Mouse (Mus musculus): Measurements from ENCODE around the gene Saa4. TPM values are rescaled to one million over a fixed set of nuclear protein-coding genes. Genes with fewer than 3 reads are reported as not detected.

Gene Saa4
- polyA plus RNA-seq, 1 experiment from 2014 or later = 2.3 TPM

DNA sequence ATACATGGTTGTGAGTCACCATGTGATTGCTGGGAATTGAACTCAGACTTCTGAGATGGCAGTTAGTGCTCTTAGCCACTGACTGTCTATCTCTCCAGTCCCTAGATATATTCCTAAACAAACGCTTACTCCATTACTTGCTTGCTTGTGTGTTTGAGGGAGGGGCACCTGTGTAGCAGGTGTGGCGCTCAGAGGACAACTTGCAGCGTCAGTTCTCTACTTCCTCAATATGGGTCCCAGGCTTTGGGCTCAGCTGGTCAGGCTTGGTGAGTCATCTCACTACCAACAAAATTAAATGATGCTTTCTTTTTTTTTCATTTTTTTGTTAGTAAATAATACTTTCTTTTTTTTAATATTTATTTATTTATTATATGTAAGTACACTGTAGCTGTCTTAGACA, 54.0 kb downstream of the Saa4 start:
- Histone ChIP-seq H3K9ac (replicated peaks) (no peak overlapping the region), H3K27ac (ENCODE audit: low read depth) (no peak overlapping the region), H3K27me3 (ENCODE audit: insufficient read depth, low read length) (no peaks in the 10 kb centered on the region), H3K9me3 (ENCODE audit: low read length) (no peaks in the 10 kb centered on the region), H3K36me3 (replicated peaks; ENCODE audit: insufficient read depth, low read length) (no peaks in the 10 kb centered on the region), H3K4me3 (ENCODE audit: low read depth, low read length) (no peak overlapping the region), H3K4me1 (ENCODE audit: insufficient read depth) (no peaks in the 10 kb centered on the region; the same call in 1 of the 2 replicates), H3K4me2 (ENCODE audit: low read depth, low read length) (no peak overlapping the region)
- 62% methylated on average over 3 of the region's 3 CpGs for WGBS (ENCODE audit: insufficient replicate concordance)
- ATAC-seq = no peak
- no peak for TF ChIP-seq CTCF (IDR thresholded peaks at IDR 0.05; ENCODE audit: low read depth)
- TF ChIP-seq EP300 (IDR thresholded peaks at IDR 0.05; ENCODE audit: low read depth) = no peak
- no peak for DNase-seq

Other genes with a start within 250 kb of the Saa4 start
- 3.8 and 4.3 TPM in 2 replicates for gene Sergef, start 92.8 kb downstream of the Saa4 start, polyA plus RNA-seq (2015; fragmentation: Nextera tagmentation; extraction: Ambion mirVana)
- gene Tph1, start 60.1 kb downstream of the Saa4 start, polyA plus RNA-seq (2015; fragmentation: Nextera tagmentation; extraction: Ambion mirVana) = not detected in 2 replicates
- gene Saal1, start 21.9 kb downstream of the Saa4 start, polyA plus RNA-seq (2015; fragmentation: Nextera tagmentation; extraction: Ambion mirVana) = 6.5 and 6.9 TPM in 2 replicates
- gene Saa3, start 16.9 kb downstream of the Saa4 start, polyA plus RNA-seq (2015; fragmentation: Nextera tagmentation; extraction: Ambion mirVana) = 5.4 and 11.9 TPM in 2 replicates
- 0.38 and 0.63 TPM in 2 replicates for gene Saa1, start 10.4 kb upstream of the Saa4 start, polyA plus RNA-seq (2015; fragmentation: Nextera tagmentation; extraction: Ambion mirVana)
- gene Saa2, start 19.2 kb upstream of the Saa4 start, polyA plus RNA-seq (2015; fragmentation: Nextera tagmentation; extraction: Ambion mirVana) = 0.19 and 0.25 TPM in 2 replicates
- gene Hps5, start 63.5 kb upstream of the Saa4 start, polyA plus RNA-seq (2015; fragmentation: Nextera tagmentation; extraction: Ambion mirVana) = 3.3 and 3.6 TPM in 2 replicates
- gene Gtf2h1, start 63.5 kb upstream of the Saa4 start, polyA plus RNA-seq (2015; fragmentation: Nextera tagmentation; extraction: Ambion mirVana) = 18.8 TPM in 2 replicates
- 1,729 and 1,988 TPM in 2 replicates for gene Ldha, start 108.9 kb upstream of the Saa4 start, polyA plus RNA-seq (2015; fragmentation: Nextera tagmentation; extraction: Ambion mirVana)
- gene Ldhc, start 128.6 kb upstream of the Saa4 start, polyA plus RNA-seq (2015; fragmentation: Nextera tagmentation; extraction: Ambion mirVana) = 0.07 and 0.23 TPM in 2 replicates
- 59.1 and 61.2 TPM in 2 replicates for gene Tsg101, start 187.4 kb upstream of the Saa4 start, polyA plus RNA-seq (2015; fragmentation: Nextera tagmentation; extraction: Ambion mirVana)
- gene Uevld, start 225.9 kb upstream of the Saa4 start, polyA plus RNA-seq (2015; fragmentation: Nextera tagmentation; extraction: Ambion mirVana) = 2.6 and 3.2 TPM in 2 replicates

All from liver, postnatal 0 days (tissue).